Mouse (Mus musculus) MEL (cell line): ENCODE measurements around the gene Sidt2. TPM values are rescaled to one million over a fixed set of nuclear protein-coding genes. Genes with fewer than 3 reads are reported as not detected.

Experiments
- DNase-seq: peaks from one replicate; pipeline ENCODE4 v3.0.0; 2011; ENCODE audit warnings: low read depth, low spot score
- H3K27ac ChIP-seq: 2 replicates; pipeline ENCODE4 v1.5.1; 2012; ENCODE audit warnings: low read depth, mild to moderate bottlenecking, control low read depth, low read length, moderate library complexity; ENCODE audit not compliant: control insufficient read depth
- H3K27me3 ChIP-seq, 2 experiments: fragments of 150-350 bp in 1 of 2; sonication (generic) in 1 of 2; 2 replicates each; pipeline ENCODE4 v1.6.1; 2012; ENCODE audit warnings: low read length in 2 of 2, mild to moderate bottlenecking in 2 of 2, improper control_type of control experiment in 1 of 2, moderate library complexity in 1 of 2; ENCODE audit not compliant: insufficient read depth in 2 of 2, control insufficient read depth in 1 of 2
- H3K36me3 ChIP-seq, 2 experiments: 2 replicates each; pipeline ENCODE4 v1.6.1; 2012 to 2014; ENCODE audit warnings: low read length in 2 of 2, improper control_type of control experiment in 1 of 2, inconsistent platforms in 1 of 2, mild to moderate bottlenecking in 1 of 2; ENCODE audit not compliant: insufficient read depth in 2 of 2, control insufficient read depth in 1 of 2
- H3K4me1 ChIP-seq, 2 experiments: fragments of 150-350 bp in 1 of 2; sonication (generic) in 1 of 2; 2 replicates each; pipeline ENCODE4 v1.6.1; 2012; ENCODE audit warnings: low read length in 2 of 2, improper control_type of control experiment in 1 of 2, mild to moderate bottlenecking in 1 of 2; ENCODE audit not compliant: insufficient read depth in 2 of 2, control insufficient read depth in 1 of 2
- H3K4me3 ChIP-seq, 2 experiments: fragments of 150-350 bp in 1 of 2; sonication (generic) in 1 of 2; 2 replicates each; pipeline ENCODE4 v1.5.1; 2012; ENCODE audit warnings: low read depth in 2 of 2, low read length in 2 of 2, mild to moderate bottlenecking in 2 of 2, moderate library complexity in 2 of 2, control low read depth in 1 of 2, improper control_type of control experiment in 1 of 2; ENCODE audit not compliant: control insufficient read depth in 1 of 2, insufficient read depth in 1 of 2
- H3K79me2 ChIP-seq: 2 replicates; pipeline ENCODE4 v1.6.1; 2012; ENCODE audit warnings: mild to moderate bottlenecking, low read length, moderate library complexity; ENCODE audit not compliant: control insufficient read depth, poor library complexity, insufficient read depth
- H3K9ac ChIP-seq: 2 replicates; pipeline ENCODE4 v1.6.1; 2012; ENCODE audit warnings: low read depth, mild to moderate bottlenecking, control low read depth, low read length, moderate library complexity; ENCODE audit not compliant: control insufficient read depth, poor library complexity, severe bottlenecking
- H3K9me3 ChIP-seq: fragments of 150-350 bp; sonication (generic); replicated peaks from 2 replicates; pipeline ENCODE4 v1.6.1; 2012; ENCODE audit warnings: mild to moderate bottlenecking, low read length, improper control_type of control experiment, moderate library complexity; ENCODE audit not compliant: insufficient read depth
- CHD2 ChIP-seq: IDR thresholded peaks from 2 replicates; pipeline ENCODE4 v1.6.1; 2011; ENCODE audit warnings: low read length, improper control_type of control experiment
- CTCF ChIP-seq, 3 experiments: IDR thresholded peaks in 2 of 3; conservative IDR thresholded peaks in 1 of 3; 2 replicates each; pipeline ENCODE4 v1.5.1; 2011 to 2012; ENCODE audit warnings: low read length in 3 of 3, low read depth in 2 of 3, mild to moderate bottlenecking in 2 of 3, improper control_type of control experiment in 1 of 3, inconsistent platforms in 1 of 3, mixed read lengths in 1 of 3, moderate library complexity in 1 of 3; ENCODE audit not compliant: control insufficient read depth in 1 of 3, insufficient read depth in 1 of 3, poor library complexity in 1 of 3, severe bottlenecking in 1 of 3
- ELF1 ChIP-seq: IDR thresholded peaks from 2 replicates; pipeline ENCODE4 v1.6.1; 2014; ENCODE audit warnings: low read depth, mild to moderate bottlenecking, inconsistent platforms, low read length, improper control_type of control experiment, moderate library complexity
- GABPA ChIP-seq: IDR thresholded peaks from 2 replicates; pipeline ENCODE4 v1.6.1; 2012; ENCODE audit warnings: low read depth, mild to moderate bottlenecking, inconsistent platforms, low read length, improper control_type of control experiment, moderate library complexity
- JUND ChIP-seq: IDR thresholded peaks from 2 replicates; pipeline ENCODE4 v1.6.1; 2011; ENCODE audit warnings: low read depth, mild to moderate bottlenecking, improper control_type of control experiment, low read length
- KAT2A ChIP-seq: conservative IDR thresholded peaks from 2 replicates; pipeline ENCODE4 v1.6.1; 2012; ENCODE audit warnings: low read depth, low read length, improper control_type of control experiment, inconsistent platforms
- MAFK ChIP-seq: IDR thresholded peaks from 2 replicates; pipeline ENCODE4 v1.6.1; 2011; ENCODE audit warnings: low read depth, mild to moderate bottlenecking, low read length, improper control_type of control experiment, borderline replicate concordance
- MXI1 ChIP-seq: IDR thresholded peaks from 2 replicates; pipeline ENCODE4 v1.6.1; 2011; ENCODE audit warnings: mild to moderate bottlenecking, low read depth, low read length, improper control_type of control experiment
- MYC ChIP-seq: IDR thresholded peaks from 2 replicates; pipeline ENCODE4 v1.6.1; 2011; ENCODE audit warnings: low read depth, mild to moderate bottlenecking, low read length, improper control_type of control experiment, moderate library complexity
- NELFE ChIP-seq: IDR thresholded peaks from 2 replicates; pipeline ENCODE4 v1.6.1; 2011; ENCODE audit warnings: low read depth, low read length, improper control_type of control experiment
- POLR2A ChIP-seq, 2 experiments: IDR thresholded peaks; 2 replicates each; pipeline ENCODE4 v1.6.1; 2011 to 2012; ENCODE audit warnings: low read length in 2 of 2, mild to moderate bottlenecking in 2 of 2, control low read depth in 1 of 2, improper control_type of control experiment in 1 of 2, low read depth in 1 of 2, moderate library complexity in 1 of 2; ENCODE audit not compliant: control insufficient read depth in 1 of 2, insufficient read depth in 1 of 2, poor library complexity in 1 of 2
- POLR2AphosphoS2 ChIP-seq: IDR thresholded peaks from 2 replicates; pipeline ENCODE4 v1.6.1; 2011; ENCODE audit warnings: low read length, improper control_type of control experiment
- POLR2AphosphoS5 ChIP-seq: IDR thresholded peaks from 2 replicates; pipeline ENCODE4 v1.6.1; 2012; ENCODE audit warnings: low read depth, borderline replicate concordance, mild to moderate bottlenecking, inconsistent platforms, low read length, moderate library complexity, mixed read lengths
- RAD21 ChIP-seq: IDR thresholded peaks from 2 replicates; pipeline ENCODE4 v1.6.1; 2011; ENCODE audit warnings: mild to moderate bottlenecking, low read depth, low read length, improper control_type of control experiment
- RCOR1 ChIP-seq: IDR thresholded peaks from 2 replicates; pipeline ENCODE4 v1.6.1; 2012; ENCODE audit warnings: low read depth, mild to moderate bottlenecking, inconsistent platforms, low read length, improper control_type of control experiment
- SIN3A ChIP-seq: IDR thresholded peaks from 2 replicates; pipeline ENCODE4 v1.6.1; 2012; ENCODE audit warnings: low read length, improper control_type of control experiment, inconsistent platforms
- SMC3 ChIP-seq: IDR thresholded peaks from 2 replicates; pipeline ENCODE4 v1.6.1; 2011; ENCODE audit warnings: low read depth, low read length, improper control_type of control experiment
- TBP ChIP-seq: IDR thresholded peaks from 2 replicates; pipeline ENCODE4 v1.8.0; 2011; ENCODE audit warnings: low read depth, low read length, improper control_type of control experiment
- TCF12 ChIP-seq: IDR thresholded peaks from 2 replicates; pipeline ENCODE4 v1.6.1; 2014; ENCODE audit warnings: low read depth, mild to moderate bottlenecking, inconsistent platforms, low read length, improper control_type of control experiment, moderate library complexity
- USF1 ChIP-seq: IDR thresholded peaks from 2 replicates; pipeline ENCODE4 v1.6.1; 2014; ENCODE audit warnings: low read depth, mild to moderate bottlenecking, inconsistent platforms, low read length, improper control_type of control experiment, moderate library complexity
- ZKSCAN1 ChIP-seq: IDR thresholded peaks from 2 replicates; pipeline ENCODE4 v1.6.1; 2012; ENCODE audit warnings: low read depth, mild to moderate bottlenecking, inconsistent platforms, low read length, improper control_type of control experiment, moderate library complexity
- ZMIZ1 ChIP-seq: IDR thresholded peaks from 2 replicates; pipeline ENCODE4 v1.6.1; 2012; ENCODE audit warnings: low read depth, mild to moderate bottlenecking, inconsistent platforms, low read length, improper control_type of control experiment, moderate library complexity
- polyA plus RNA-seq, 2 experiments: library from polyadenylated mRNA; stranded (reverse) in 1 of 2; unstranded in 1 of 2; fragments of >175 nt in 1 of 2; fragments of >200 nt in 1 of 2; gene quantifications; 2 replicates each; pipeline versions ENCODE4 v1.2.1 to v1.2.4; 2012; ENCODE audit warnings: low replicate concordance in 2 of 2, low read depth in 1 of 2; ENCODE audit not compliant: insufficient read length in 2 of 2, insufficient read depth in 1 of 2, missing spikeins in 1 of 2
- total RNA-seq: library from RNA; depleted of rRNA; stranded (reverse); fragments of 300-350 nt; gene quantifications from 2 replicates; pipeline ENCODE4 v1.2.3, GENCODE M21; 2012

The Sidt2 gene
- total and polyA plus RNA-seq, 3 experiments: 27.0 to 71.8 TPM; not detected in 1

DNA sequence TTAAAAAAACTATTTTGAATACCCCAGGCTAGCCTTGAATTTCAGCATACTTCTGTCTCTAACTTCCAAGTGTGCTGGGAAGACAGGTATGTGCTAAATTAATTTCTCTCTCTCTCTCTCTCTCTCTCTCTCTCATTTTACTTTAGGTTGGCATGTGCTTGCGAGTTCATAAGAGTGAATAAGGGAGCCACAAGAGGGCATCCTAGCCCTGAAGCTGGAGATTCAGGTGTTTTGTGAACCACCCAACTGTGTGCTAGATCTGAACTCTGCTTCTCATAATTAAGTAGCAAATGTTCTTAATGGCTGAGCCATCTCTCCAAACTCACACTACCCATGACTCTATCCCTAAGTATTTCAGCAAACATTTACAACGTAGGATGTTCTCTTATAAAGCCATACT lies 21.8 kb upstream of the Sidt2 start:
- Histone ChIP-seq H3K27ac (no peak overlapping the region), H3K9me3 (no peaks in the 10 kb centered on the region)
- DNase-seq: no peak

DNA sequence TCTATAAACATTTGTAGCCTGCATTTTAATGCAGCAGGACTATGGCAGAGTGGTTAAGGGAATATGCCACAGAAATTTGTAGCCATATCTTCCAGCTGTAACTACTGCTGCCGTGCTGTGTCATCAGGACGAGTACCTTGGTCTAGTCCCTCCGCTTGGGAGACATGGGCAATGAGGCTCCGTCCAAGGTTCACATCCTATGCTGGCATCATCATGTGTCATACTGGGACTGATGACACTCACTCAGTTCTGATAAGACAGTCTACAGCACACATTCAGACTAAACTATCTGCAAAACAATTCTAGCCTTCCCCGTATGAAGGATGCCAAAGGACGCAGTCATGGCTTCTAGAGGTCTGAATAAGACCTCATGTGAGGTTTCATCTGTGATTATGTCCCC lies 8.5 kb upstream of the Sidt2 start:
- Histone ChIP-seq H3K9me3 (no peaks in the 10 kb centered on the region), H3K4me1 (no peaks in the 10 kb centered on the region), H3K27ac (no peak overlapping the region), H3K79me2 (no peaks in the 10 kb centered on the region; the same call in 1 of the 2 replicates), H3K36me3 (peaks cover 0 to 31% of the 10 kb centered on the region in 2 experiments; a peak in 2 of 4 replicates), H3K4me3 (no peak overlapping the region), H3K27me3 (no peaks in the 10 kb centered on the region), H3K9ac (no peak overlapping the region)
- DNase-seq: no peak
- TF ChIP-seq TCF12 (no peak), POLR2AphosphoS5 (no peak), TBP (no peak), USF1 (no peak), MYC (no peak), POLR2AphosphoS2 (no peak), RCOR1 (no peak), MXI1 (no peak), NELFE (no peak), RAD21 (no peak), POLR2A (IDR thresholded peaks at IDR 0.05; ENCODE audit: control insufficient read depth in 1 of 2, insufficient read depth in 1 of 2, low read depth in 1 of 2, low read length in 2 of 2, poor library complexity in 1 of 2) (no peak), SMC3 (no peak), GABPA (no peak), ELF1 (no peak), KAT2A (no peak), JUND (no peak), SIN3A (no peak), CHD2 (no peak), ZKSCAN1 (no peak), ZMIZ1 (no peak)

More for the DNA sequence above, 21.8 kb upstream of the Sidt2 start:
- H3K36me3 ChIP-seq: peaks cover 31 to 46% of the 10 kb centered on the region in 2 experiments
- TF ChIP-seq TBP: no peak
- no peak for TF ChIP-seq MAFK
- TF ChIP-seq RAD21: peak; percentile 23
- TF ChIP-seq CTCF (IDR thresholded peaks at IDR 0.05 in 2 of 3, conservative IDR thresholded peaks at IDR 0.05 in 1 of 3; ENCODE audit: control insufficient read depth in 1 of 3, insufficient read depth in 1 of 3, low read depth in 2 of 3, low read length in 3 of 3, poor library complexity in 1 of 3, severe bottlenecking in 1 of 3): peak in 1 of 3 experiments; percentile 34; a peak in 3 of 6 replicates
- peak; percentile 21 for TF ChIP-seq SMC3
- peaks cover 39% of the 10 kb centered on the region for H3K79me2 ChIP-seq
- peaks cover 15 to 16% of the 10 kb centered on the region in 2 experiments for H3K4me1 ChIP-seq
- H3K4me3 ChIP-seq: no peak overlapping the region
- no peaks in the 10 kb centered on the region for H3K27me3 ChIP-seq
- no peak overlapping the region for H3K9ac ChIP-seq
